Mouse (Mus musculus): ENCODE measurements around the gene Optc.

Optc gene

DNA sequence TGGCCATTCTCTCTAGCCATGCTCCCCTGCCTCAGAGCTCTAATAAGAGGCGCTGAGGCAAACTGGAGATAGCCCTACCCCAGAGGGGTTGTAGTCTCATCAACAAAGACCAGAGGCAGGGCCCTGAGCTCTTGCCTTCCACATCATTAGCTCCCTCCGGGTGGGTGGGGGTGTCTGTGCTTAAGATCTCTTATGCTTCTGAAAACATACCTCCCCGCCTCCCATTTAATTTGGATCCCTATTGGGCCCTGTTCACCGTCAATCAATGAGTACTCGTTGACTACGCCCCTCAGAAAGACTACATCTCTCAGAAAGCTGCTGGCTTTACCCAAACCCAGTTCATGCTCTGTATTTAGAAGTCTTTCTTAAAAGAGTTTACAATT, 10.3 kb upstream of the Optc start:
- DNase-seq (ENCODE audit: low read depth, low spot score), result no peak

DNA sequence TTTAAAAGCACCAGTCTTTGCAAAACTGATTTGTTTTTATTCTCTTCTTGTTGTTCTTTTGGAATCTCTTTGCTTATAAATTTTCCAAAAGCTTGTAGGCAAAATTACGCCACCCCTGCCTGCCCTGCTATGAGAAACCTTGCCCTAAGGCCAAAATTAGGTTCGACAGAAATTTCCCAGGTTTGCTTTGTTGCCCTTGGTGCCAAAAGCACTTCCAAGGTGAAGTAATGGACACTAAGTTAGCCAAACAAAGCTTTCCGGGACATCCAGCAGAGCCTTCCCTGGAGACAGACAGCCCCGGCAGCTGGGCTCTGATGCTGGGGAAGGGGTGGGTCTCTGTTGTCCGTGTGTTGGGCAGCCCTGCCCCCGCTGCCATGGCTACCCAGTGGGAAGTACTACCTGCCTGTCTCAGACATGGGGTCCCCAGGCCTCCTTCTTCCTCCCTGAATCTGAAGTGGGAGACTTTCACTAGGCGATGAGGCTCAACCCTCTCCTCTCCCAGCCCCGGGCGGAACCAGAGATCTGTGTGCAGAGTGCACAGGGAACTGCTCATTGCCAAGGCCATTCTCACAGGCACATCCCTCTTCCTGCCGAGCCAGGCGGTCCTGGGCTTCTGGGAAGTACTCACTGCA, 9.8 kb upstream of the Optc start:
- DNase-seq (ENCODE audit: low read depth, low spot score), result no peak

DNA sequence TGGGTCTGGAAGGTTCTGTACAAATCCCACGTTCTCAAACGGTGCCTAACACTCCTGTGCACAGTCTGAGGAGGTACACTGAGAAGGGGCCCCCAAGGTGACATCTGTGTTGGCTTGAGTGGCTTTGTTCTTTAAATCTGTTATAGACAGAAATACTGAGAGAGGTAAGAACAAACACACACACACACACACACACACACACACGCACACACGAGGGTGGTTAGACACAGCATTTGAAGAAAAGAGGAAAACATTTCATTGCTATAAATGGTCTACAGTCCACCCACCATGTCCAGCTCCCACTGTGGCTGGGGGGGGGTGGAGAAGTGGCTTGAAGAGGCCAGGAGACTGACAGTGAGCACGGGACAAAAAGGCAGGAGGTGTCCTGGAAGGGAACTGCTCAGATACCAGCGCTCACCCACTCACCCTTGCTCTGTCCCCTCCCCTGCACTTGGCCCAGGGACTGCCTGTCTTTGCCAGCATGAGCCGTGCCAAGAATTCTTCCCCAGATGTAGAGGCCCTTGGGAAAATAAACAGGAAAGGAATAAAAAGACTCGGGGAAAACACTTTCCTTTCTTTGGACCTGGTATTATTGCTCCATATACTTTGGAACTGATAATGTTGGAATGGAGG, 8.0 kb upstream of the Optc start:
- no peak for DNase-seq (ENCODE audit: low read depth, low spot score)

DNA sequence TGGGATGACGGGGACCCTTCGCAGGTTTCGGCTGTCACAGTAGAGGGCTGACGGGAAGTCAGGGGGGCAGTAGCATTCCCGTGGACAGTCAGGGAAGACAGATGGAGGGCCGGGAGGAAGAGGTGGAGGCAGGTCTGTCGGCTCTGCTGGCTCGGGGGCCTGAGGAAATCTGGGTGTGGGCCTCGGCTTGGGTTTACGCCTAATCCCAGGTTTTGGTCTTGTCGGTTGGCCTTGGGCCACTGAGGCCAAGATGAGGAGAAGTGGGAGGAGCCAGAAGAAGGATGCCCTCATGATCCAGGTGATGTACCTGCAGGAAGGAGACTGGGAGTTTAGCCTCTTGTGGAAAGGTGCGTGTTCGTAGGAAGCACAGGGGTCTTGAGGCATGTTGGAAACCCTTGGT, 7.3 kb upstream of the Optc start:
- no peak for DNase-seq (ENCODE audit: low read depth, low spot score)

DNA sequence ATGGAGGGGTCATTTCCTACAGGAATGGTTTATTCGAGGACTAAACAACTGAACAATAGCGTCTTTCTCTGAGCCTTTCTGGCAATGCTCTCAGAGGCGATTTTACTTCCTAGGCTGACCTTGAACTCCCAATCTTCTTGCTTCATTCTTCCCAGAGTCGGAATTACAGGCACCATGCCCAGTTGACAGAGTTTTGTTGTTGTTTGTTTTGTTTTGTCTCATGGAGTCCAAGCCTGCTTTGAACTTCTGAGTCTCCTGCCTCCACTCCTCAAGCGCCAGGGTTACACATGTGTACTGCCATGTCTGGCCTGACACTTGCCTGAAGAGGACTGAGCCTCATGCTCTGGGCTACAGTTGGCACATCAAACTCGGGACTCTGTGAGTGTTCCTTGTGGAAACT, 5.2 kb upstream of the Optc start:
- no peak for DNase-seq (ENCODE audit: low read depth, low spot score)

DNA sequence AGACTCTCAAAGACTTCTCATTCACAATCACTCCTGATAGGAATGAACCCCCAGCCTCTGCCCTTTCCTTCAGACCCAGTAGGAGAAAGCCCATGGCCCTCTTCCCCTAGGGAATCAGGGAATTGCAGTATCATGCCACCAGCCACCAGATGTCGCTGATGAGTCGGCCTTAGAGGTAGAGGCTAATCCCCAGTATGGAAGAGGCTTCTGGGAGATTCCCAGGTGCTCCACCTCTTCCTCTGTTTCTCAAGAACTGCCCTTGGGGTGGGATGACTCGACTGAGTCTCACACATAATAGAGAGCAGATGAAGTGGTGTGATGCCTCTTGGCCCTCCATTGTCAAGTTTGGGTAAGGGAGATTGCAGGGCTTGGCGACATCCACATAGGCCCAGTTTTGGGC, 3.7 kb upstream of the Optc start:
- DNase-seq (ENCODE audit: low read depth, low spot score), result peak; percentile 54

DNA sequence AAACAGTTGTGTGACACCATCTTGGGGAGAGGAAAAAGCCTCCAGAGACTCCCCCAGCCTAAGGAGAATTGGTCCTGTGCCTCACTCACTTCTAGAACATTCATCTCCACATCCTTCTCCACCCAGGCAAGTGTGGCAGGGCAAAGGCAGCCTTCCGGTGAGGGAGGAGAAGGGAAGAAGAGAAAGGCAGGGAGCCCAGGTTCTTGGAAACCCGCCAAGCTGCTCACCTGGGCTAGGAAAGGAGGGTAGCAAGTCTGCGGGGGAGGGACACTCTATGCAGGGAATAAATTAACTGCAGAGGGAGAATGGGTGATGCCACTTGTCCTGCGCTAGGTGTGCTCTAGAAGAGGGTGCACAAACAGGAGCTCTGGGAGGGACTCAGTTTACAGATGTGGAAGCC, 3.2 kb upstream of the Optc start:
- DNase-seq (ENCODE audit: low read depth, low spot score), result no peak

DNA sequence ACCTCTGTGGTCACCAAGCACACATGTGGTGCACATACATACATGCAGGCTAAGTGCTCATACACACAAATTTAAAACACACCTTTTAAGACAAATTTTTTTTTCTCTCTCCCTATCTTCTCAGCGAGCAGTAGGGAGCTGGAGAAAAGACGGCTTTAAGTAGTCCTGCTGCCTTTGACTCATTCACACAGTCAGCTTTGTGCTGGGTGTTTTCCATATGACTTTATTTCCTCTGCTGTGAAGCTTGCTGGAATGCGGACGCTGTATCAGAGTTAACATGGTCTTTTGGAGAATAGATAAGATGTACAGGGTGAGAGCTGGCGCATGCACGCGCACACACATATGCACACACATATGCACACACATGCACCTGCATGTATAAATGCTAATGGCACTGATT, 2.3 kb upstream of the Optc start:
- DNase-seq (ENCODE audit: low read depth, low spot score), result no peak

DNA sequence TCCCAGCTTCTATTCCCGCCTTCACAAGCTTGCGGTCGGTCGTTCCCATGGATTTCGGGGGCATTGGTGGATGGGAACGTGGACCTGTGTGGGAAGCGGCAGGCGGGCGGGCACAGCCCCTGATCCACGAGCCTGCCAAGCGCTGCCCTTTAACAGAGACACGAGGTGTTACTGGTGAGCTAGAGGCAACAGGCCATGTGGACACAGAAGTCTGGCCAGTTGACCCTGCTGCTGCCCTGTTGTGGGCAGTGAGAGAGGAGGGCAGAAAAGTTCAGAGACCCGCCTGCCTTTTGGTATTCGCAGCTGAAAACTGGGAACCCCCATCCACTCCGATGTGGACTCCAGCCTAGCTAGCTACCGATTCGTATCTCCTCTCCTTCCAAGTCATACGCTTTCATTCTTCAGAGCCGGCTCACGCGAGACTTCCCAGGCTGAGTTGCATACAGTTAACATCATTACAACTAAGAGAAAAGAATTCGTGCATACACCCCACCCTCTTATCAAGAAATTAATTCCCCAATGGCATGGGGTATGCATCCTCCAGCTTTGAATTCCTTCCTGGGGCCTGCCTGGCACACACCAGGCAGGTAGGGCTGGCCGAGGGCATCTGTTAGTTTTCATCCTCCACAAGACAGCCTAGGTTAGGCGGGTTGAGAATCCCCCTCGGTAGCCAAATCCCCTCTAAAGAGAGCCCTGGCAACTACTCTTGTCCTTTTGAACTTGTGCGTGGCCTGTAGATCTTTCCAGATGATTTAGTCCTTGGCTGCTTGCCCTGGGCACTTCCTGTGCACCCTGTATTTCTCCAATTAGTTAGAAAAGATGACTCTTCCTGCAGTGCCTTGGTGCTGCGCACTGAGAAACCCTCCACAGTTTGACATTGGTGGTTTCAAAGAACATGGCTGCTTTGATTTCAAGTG, 1.1 kb upstream of the Optc start:
- no peak for DNase-seq (ENCODE audit: low read depth, low spot score)

DNA sequence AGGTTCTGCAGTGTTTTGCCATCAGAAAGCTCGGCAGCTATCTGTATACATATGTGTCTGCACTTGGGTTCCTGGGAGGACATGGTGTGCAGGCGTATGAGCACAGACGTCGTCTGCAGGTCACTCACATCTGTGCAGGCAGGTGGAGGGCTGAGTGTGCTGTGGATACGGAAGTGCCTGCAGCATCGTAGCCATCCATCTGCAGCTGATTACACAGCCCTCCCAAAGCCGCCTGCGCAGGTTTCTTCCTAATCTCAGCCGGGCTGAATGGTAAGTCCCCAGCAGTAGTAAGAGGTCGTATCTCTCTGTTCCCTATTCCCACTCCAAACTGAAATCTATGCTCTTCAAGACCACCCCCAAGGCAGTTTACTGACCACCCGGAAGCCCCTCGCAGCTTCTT, 1.4 kb downstream of the Optc start:
- DNase-seq (ENCODE audit: low read depth, low spot score), result no peak

DNA sequence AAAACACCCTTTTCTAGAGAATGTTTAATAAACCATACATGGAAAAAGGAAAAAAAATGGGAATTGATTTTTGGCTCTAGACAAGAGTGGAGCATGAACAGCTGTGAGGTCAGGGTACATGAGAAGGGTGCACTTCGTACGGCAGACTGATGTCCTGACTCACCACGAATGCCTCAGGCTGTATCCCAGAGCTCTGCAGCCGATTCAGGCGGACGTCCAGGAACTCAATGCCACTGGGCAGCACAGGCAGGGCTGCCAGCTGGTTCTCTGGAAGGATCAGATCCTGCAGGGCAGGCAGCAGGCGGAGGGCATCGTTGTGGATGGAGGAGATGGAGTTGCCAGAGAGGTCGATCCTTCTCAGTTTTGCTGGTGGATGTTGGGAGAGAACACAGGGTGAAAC, 7.0 kb downstream of the Optc start:
- no peak for DNase-seq (ENCODE audit: low read depth, low spot score)

DNA sequence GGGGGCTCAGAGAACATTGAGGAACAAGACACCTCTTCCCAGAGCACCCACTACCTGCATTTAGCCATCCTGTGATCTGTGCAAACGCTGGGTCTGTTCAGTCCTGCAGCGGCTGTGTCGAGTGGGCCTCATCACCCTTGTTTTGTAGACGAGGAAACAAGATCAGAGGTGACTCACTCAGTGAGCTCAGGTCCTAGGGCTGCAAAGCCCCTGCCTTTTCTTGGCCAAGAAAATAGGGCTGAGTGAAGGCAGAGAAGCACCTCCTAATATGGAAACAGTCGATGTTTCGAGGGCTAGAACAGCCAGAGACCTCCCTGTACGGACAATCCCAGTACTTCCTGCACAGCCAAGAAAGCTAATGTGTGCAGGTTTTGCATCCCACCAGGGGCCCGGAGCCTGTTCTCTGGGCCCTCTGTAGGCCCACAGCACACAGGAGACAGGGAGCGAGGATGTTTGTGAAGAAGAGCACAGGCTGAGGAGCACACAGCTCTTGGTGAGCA, 8.7 kb downstream of the Optc start:
- no peak for DNase-seq (ENCODE audit: low read depth, low spot score)

DNA sequence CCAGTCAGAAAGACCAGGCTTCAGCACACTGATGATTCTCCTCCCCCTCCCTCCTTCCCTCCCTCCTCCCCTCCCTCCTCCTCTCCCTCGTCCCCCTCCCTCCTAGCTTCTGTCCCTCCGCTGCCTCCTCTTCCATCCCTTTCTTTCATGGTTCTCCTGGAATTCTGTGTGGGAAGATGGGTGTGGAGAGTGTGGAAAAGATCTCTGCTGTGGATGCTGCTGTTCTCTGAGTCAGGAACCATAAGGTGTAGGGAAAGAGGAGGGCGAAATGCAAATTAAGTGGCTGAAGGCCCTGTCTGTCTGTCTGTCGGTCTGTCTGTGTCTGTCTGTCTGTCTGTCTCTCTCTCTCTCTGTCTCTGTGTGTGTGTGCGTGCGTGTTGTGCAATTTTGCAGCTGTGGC, 10.5 kb downstream of the Optc start:
- DNase-seq (ENCODE audit: low read depth, low spot score), result no peak

DNA sequence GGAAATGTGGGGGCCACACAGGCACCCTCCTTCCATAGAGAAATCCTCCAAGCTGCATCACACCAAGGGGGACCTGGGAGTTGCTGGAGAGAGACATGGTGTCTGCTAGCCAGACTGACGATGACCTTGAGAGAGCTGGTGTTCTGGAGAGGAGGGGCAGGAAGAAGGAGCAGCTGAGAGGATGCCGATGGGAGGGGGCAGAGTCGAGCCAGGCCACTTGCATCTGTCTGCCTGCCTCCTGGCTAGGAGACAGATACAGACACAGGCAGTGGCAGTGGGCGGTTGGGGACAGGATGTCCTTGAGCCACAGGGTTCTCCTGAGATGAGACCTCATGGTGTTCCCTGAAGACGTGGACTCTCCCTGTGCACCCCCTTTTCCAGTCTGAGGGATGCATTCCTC, 16.3 kb downstream of the Optc start:
- DNase-seq (ENCODE audit: low read depth, low spot score), result no peak

DNA sequence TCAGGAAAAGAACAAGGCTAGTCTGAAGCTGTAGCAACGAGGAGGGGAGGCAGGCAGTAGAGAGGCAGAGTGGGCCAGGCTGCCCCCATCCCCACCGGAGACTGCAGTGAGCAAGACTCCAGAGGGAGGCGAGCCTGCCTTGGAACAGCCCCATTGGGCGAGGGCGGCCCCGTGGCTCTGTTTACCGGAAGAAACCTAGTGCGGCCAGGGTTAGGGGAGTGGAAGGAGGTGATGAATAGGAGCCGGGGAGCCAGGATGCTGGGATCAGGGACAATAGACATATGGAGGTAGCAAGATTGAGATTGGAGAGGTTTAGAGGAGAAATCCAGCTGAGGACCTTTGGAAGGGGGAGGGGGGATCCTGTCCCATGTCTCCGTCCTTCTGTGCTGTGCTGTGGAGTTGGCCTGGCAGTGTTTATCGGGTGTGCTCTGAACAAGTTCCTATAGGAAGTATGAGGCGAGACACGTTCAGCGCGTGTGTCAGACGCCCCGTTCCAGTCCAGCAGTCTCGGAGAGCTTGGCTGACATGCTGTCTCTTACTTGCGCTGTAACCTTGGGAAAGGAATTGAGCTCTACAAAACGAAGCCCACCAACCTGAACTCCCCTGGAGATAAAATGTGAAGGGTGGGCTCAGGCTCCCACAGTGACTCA, 17.7 kb downstream of the Optc start:
- DNase-seq (ENCODE audit: low read depth, low spot score), result no peak

DNA sequence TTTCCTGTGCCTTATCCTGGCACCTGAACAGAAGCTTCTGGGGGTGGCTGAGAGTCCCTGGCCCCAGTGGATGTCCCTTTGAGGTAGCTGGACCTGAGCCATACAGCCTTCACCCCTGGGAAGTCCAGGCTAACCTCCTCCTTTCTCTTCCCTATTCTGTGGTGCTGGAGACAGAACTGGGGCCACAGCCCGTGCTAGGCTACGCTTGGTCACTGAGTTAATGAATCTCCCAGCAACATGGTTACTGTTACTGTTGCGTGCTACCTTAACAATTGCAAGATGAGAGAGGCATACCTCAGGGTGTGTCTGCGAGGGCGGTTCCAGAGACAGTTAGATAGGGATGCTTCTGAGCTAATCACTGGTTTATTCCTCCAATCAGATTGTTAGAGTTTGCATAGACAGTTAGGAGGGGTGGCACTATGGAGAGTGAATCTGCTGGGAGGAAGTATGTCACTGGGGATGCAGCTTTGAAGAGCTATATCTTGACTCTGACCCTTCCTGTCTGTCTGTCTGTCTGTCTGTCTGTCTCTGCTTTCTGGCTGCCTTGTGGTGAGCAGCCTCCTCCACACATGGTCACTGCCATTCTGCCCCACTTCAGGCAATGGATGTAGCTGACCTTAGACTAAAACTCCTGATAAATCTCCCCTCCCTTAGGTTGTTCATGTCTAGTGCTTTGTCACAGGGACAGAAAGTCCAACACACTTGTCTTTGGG, 20.1 kb downstream of the Optc start:
- DNase-seq (ENCODE audit: low read depth, low spot score), result no peak

DNA sequence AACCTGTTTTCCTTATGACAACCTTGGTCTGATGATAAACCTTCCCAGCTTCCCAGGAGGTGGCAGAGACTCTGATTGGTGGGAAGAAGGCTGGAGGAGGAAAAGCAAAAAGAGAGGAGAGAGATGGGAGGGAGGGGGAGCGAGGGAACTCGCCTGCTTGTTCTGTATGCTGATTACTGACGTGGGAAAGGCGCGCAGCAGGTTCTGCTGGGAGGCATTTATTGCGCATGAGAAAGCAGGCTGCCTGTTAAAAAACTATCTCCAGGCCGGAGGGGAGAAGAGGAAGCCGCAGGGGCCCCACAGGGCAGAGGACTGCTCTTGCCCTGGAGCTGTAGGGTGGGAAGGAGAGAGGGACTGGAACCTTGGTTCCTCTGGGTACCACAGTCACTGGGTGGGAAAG, 20.8 kb downstream of the Optc start:
- DNase-seq (ENCODE audit: low read depth, low spot score), result no peak

DNA sequence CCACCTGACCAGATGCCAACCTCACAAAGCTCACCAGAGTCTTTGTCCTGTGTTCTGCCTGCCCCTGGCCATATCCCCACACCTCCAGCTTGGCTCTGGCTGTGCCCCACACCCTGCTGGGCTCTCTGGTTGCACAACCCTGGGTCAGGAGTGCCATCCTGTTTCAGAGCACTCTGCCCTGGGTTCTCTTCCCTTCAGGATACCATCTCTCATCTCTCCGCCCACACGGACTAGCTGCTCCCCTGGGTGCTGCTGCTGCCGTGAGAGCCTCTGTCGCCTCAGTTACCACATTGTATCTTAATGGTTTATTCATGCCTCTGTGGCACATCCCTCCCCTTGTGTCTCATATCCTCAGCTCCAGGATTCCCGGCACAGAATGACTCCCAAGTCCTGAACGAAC, 21.4 kb downstream of the Optc start:
- DNase-seq (ENCODE audit: low read depth, low spot score), result no peak

DNA sequence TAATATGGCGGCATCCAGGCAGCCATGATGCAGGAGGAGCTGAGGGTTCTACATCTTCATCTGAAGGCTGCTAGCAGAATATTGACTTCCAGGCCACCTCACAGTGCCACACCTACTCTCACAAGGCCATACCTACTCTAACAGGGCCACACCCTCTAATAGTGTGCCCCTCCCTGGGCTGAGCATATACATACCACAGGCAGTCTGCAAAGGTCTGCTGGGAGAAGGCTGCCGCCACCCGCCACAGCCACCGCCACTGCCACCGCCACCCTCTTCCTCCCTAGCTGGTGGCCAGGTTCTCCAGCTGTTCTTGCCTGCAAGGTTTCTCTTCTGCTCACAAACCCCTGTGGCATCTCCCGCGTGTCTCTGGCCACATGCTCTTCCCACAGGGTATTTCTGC, 22.0 kb downstream of the Optc start:
- DNase-seq (ENCODE audit: low read depth, low spot score), result no peak

DNA sequence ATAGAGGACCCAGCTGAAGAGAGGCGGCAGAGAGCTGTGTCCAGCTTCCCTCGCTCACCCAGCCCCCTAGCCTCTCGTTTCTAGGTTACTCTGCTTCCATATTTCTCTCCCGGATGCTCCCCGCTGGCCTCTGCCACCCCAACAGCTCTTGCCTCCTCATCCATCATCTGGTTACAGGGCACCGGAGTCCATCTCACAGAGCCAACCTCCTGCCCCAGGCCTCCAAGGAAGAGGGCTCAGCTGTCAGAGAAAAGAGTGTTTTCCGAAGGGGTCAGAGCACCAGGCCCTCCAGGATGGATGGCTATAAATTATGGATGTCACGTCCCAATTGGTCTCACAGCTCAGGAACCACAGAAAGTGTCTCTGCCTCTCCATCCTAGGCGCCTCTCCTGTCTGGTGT, 23.1 kb downstream of the Optc start:
- no peak for DNase-seq (ENCODE audit: low read depth, low spot score)

DNA sequence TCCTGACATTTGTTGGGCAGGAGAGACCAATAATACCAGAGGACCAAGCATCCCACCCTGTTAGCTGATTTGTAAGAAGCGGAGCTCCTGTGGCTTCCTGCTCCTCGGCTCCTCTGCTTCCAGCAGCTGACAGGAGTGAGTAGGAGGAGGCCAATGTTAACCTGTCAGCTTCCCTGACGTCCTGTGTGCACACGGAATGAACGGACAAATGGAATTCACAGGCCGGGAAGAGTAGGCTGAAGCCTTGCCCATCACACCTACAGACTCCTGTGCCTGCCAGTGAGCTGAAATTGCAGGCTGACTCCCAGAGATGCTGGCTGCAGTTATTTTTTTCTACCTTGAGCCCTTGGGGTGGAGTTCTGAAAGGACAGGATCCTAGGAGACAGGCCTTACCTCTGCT, 23.7 kb downstream of the Optc start:
- no peak for DNase-seq (ENCODE audit: low read depth, low spot score)

All from WW6 (cell line).